Mouse (Mus musculus) neural tube, embryonic 11.5 days (tissue): Measurements from ENCODE around the gene 6430548M08Rik. TPM values are rescaled to one million over a fixed set of nuclear protein-coding genes. Genes with fewer than 3 reads are reported as not detected.
A peak's percentile ranks its signal among the peaks of the same experiment; 100 is the strongest.

ENCODE experiments used
- ATAC-seq: fragments of 200-750 bp; cut with Nextera tagmentation; 2 replicates; pipeline ENCODE4 v1.8.0; 2017; ENCODE audit warnings: moderate number of reproducible peaks, mild to moderate bottlenecking, moderate TSS enrichment, moderate library complexity; ENCODE audit not compliant: insufficient read depth, low FRiP score, low TSS enrichment
- DNase-seq: peaks from one replicate; pipeline ENCODE4 v3.0.0-alpha.2; 2015; ENCODE audit warnings: low spot score
- H3K27ac ChIP-seq: fragments of 300-500 bp; sonication (generic); 2 replicates; pipeline ENCODE4 v1.5.1; 2014; ENCODE audit warnings: low read depth, mild to moderate bottlenecking, low read length
- H3K27me3 ChIP-seq: fragments of 300-500 bp; sonication (generic); 2 replicates; pipeline ENCODE4 v1.6.1; 2014; ENCODE audit warnings: mild to moderate bottlenecking, low read length, mixed read lengths; ENCODE audit not compliant: control insufficient read depth, insufficient read depth
- H3K36me3 ChIP-seq: fragments of 300-500 bp; sonication (generic); 2 replicates; pipeline ENCODE4 v1.6.1; 2014; ENCODE audit warnings: mild to moderate bottlenecking, low read length, moderate library complexity, mixed read lengths; ENCODE audit not compliant: control insufficient read depth, insufficient read depth
- H3K4me1 ChIP-seq: fragments of 300-500 bp; sonication (generic); 2 replicates; pipeline ENCODE4 v1.6.1; 2014; ENCODE audit warnings: low read length, mixed read lengths; ENCODE audit not compliant: control insufficient read depth, insufficient read depth
- H3K4me2 ChIP-seq: fragments of 300-500 bp; sonication (generic); 2 replicates; pipeline ENCODE4 v1.6.1; 2014; ENCODE audit warnings: low read depth, mild to moderate bottlenecking, moderate library complexity
- H3K4me3 ChIP-seq: fragments of 300-500 bp; sonication (generic); 2 replicates; pipeline ENCODE4 v1.5.1; 2014; ENCODE audit warnings: low read depth, low read length
- H3K9ac ChIP-seq: fragments of 300-500 bp; sonication (generic); 2 replicates; pipeline ENCODE4 v1.6.1; 2014; ENCODE audit warnings: mild to moderate bottlenecking, low read length
- H3K9me3 ChIP-seq: fragments of 300-500 bp; sonication (generic); 2 replicates; pipeline ENCODE4 v1.6.1; 2016; ENCODE audit warnings: low read length; ENCODE audit not compliant: control insufficient read depth
- WGBS: fragments of 180-500 bp; shearing (Covaris S2); extraction: QIAGEN DNeasy Blood & Tissue Kit; methylation state at CpG from one replicate; pipeline ENCODE4 v1.1.7; 2014; 5-methylcytosine and 5-hydroxymethylcytosine counted together
- polyA plus RNA-seq: library from polyadenylated mRNA; unstranded; fragments of >200 nt; fragmentation: Nextera tagmentation; extraction: Ambion mirVana; gene quantifications from 2 replicates; pipeline ENCODE4 v1.2.1, GENCODE M21; 2014

6430548M08Rik gene
- polyA plus RNA-seq, 1 experiment from 2014 or later: 13.7 TPM

DNA sequence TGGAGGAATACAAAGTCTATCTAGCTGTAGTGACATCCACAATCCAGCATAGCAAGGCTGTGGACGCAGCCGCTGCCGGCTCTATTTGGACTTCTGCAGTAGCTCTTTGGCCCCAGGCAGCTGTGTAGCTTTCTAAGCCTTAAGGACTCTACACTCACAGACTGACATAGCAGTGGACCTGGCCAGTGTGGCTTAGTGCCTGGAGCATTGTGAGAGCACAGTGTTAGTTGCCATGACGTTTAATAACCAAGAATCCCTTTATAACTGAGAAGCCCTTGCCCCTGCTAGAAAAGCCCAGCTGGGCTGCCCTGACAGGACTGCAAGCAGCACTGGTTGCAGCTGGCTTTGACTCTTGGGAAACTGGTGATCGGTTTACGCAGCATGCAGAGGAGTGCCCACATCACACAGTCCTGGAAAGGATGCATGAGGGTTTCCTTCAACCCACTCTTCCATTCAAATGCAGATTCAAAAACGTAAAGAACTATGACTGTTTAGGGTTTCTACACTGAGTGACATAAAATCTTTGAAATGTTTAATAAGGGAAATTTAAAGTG, 11.0 kb downstream of the 6430548M08Rik start:
- Histone ChIP-seq H3K4me1 (peaks cover 6% of the 10 kb centered on the region; the same call in 1 of the 2 replicates), H3K36me3 (no peaks in the 10 kb centered on the region), H3K4me3 (no peak overlapping the region), H3K9ac (peak overlapping the region; percentile 10; the same call in 1 of the 2 replicates), H3K27ac (no peak overlapping the region), H3K27me3 (no peaks in the 10 kb centered on the region), H3K4me2 (no peak overlapping the region), H3K9me3 (no peaks in the 10 kb centered on the region)
- ATAC-seq (no peak), DNase-seq (peak; percentile 29)
- WGBS: 56% methylated on average over 7 of the region's 7 CpGs

DNA sequence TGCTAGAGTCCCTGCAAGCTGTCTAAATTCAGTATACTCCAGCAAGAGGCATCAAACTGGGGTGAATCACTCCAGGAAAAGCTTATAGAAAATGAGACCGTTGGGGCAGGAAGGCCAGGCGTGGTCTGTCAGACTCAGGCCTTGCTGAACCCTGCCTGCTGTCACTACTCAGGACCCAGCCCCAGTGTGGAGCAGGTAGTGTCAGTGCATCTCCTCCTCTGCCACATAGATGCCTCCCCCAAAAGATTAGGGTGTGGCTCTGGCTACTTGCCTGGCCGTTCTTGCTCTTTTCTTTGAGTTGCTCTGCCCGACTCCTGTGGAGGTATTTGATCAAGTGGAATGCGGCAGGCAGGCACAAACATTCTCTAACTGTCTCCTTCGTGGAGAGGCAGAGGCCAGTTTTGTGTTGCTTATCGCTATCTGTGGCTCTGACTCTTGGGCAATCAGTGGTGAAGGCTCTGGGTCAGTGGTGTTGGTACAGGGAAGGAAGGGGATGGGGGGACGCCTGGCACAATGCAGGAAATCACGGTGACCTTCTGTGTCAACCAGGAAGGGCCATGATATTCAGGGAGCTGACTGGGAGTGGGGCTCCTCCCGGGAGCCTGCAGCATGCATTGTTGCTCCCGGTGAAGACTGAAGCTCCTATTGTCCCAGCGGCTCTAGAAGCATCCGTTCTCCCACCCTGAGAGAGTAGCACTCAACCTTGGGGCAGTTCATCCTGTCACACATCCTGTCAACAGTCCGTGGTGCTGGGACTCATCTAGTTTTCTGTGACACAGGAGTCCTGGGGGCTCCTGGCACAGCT, 12.6 kb downstream of the 6430548M08Rik start:
- H3K9me3 ChIP-seq: no peaks in the 10 kb centered on the region
- H3K27ac ChIP-seq: no peak overlapping the region
- WGBS: 40% methylated on average over 14 of the region's 14 CpGs
- ATAC-seq: no peak
- peak; percentile 19 for DNase-seq
- no peaks in the 10 kb centered on the region for H3K36me3 ChIP-seq
- H3K27me3 ChIP-seq: no peaks in the 10 kb centered on the region
- H3K4me3 ChIP-seq: no peak overlapping the region
- H3K4me2 ChIP-seq: no peak overlapping the region
- peaks cover 6% of the 10 kb centered on the region; the same call in 1 of the 2 replicates for H3K4me1 ChIP-seq
- no peak overlapping the region for H3K9ac ChIP-seq

DNA sequence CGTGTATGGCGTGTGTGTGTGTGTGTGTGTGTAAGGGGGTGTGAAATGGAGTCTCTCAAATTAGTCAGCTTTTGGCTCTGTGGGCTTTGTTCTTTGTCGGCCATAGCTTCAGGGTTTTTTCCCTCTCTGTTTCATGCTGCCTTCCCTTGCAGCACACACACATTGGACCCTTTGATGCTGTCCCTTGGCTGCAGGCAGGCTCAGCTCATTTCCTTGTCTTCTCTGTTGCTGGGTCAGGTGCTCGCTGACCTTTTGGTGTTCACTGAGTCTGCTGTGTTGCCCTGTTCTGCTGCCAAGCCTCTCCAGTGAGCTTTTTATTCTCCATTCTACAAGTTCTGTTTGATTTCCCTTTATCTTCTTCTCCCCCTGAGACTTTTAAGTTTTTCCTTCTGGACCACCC, 15.6 kb downstream of the 6430548M08Rik start:
- ATAC-seq: no peak
- no peak overlapping the region for H3K27ac ChIP-seq
- H3K4me1 ChIP-seq: peaks cover 6% of the 10 kb centered on the region; the same call in 1 of the 2 replicates

DNA sequence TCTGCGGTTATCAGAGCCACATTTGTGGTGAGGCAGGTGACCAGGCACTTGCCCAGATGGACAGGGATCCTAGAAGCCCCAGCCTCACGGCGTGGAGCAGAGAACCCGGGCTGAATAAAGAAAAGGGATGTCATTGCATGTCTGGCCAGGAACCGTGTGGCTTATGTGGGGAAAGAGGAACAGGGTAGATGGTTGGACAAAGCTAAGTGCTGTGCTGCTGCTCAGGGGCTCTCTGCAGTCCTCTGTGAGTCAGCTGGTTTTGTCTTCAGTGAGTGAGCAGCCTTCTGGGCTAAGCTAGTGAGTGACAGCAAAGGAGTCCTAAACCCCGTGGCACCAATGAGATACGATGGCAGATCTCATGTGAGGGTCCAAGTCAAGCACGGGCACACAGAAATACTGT, 17.2 kb downstream of the 6430548M08Rik start:
- H3K4me2 ChIP-seq: no peak overlapping the region
- 84% methylated on average over 8 of the region's 8 CpGs for WGBS
- ATAC-seq (no peak), DNase-seq (no peak)
- peaks cover 2% of the 10 kb centered on the region; the same call in 1 of the 2 replicates for H3K4me1 ChIP-seq
- no peaks in the 10 kb centered on the region for H3K9me3 ChIP-seq
- no peaks in the 10 kb centered on the region for H3K36me3 ChIP-seq
- H3K27me3 ChIP-seq: no peaks in the 10 kb centered on the region
- H3K4me3 ChIP-seq: no peak overlapping the region
- H3K27ac ChIP-seq: no peak overlapping the region
- no peak overlapping the region for H3K9ac ChIP-seq

More for the DNA sequence above, 15.6 kb downstream of the 6430548M08Rik start:
- H3K27me3 ChIP-seq: no peaks in the 10 kb centered on the region
- no peak overlapping the region for H3K4me2 ChIP-seq
- H3K4me3 ChIP-seq: no peak overlapping the region
- no peaks in the 10 kb centered on the region for H3K36me3 ChIP-seq
- H3K9me3 ChIP-seq: no peaks in the 10 kb centered on the region
- no peak for DNase-seq
- no peak overlapping the region for H3K9ac ChIP-seq
- 68% methylated on average over 4 of the region's 4 CpGs for WGBS

DNA sequence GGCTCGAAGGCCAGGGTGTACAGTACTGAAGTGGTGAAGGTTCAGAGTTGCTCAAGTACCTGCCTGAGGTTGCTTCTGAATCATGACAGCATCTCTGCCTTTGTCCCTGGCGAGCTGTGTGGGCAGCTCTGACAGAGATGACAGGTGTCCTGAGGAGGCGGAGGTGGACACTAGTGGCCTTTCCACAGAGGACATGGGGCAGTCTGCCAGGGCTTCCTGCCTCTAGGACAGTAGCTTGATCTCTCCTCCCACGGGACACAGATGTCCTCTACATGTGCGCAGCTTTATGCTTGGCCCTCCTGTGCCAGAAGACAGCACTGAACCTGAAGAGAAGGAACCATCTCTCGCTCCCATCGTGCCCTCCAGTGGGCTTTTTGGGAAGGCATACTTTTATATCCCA, 19.2 kb downstream of the 6430548M08Rik start:
- ATAC-seq (no peak), DNase-seq (no peak)
- WGBS: 86% methylated on average over 7 of the region's 7 CpGs
- Histone ChIP-seq H3K36me3 (no peaks in the 10 kb centered on the region), H3K27me3 (no peaks in the 10 kb centered on the region), H3K27ac (no peak overlapping the region), H3K4me3 (no peak overlapping the region), H3K4me2 (no peak overlapping the region), H3K9ac (no peak overlapping the region), H3K9me3 (no peaks in the 10 kb centered on the region), H3K4me1 (no peaks in the 10 kb centered on the region)

DNA sequence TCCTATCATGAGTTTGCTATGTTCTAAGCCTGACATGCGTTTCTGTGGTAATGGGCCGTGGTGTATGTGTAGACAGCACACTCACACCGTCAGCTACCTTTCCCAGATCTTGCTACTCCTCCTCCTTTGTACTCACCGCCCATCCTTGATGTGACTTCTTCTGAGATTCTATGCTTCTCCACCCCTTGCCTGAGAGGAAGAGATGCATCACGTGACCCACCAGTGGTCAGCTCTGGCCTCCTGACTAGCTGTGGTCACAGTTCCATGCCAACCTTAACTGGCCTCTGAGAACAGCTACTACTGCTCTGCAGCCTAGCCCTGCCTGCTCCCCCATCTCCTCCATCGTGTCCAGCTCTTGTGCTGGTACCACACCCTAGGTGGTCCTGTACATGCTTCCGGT, 21.7 kb downstream of the 6430548M08Rik start:
- Histone ChIP-seq H3K9me3 (no peaks in the 10 kb centered on the region), H3K36me3 (no peaks in the 10 kb centered on the region), H3K4me2 (no peak overlapping the region), H3K27me3 (no peaks in the 10 kb centered on the region), H3K27ac (no peak overlapping the region), H3K9ac (no peak overlapping the region), H3K4me1 (no peaks in the 10 kb centered on the region; the same call in 1 of the 2 replicates), H3K4me3 (no peak overlapping the region)
- WGBS: 90% methylated on average over 7 of the region's 7 CpGs
- DNase-seq (no peak), ATAC-seq (no peak)

DNA sequence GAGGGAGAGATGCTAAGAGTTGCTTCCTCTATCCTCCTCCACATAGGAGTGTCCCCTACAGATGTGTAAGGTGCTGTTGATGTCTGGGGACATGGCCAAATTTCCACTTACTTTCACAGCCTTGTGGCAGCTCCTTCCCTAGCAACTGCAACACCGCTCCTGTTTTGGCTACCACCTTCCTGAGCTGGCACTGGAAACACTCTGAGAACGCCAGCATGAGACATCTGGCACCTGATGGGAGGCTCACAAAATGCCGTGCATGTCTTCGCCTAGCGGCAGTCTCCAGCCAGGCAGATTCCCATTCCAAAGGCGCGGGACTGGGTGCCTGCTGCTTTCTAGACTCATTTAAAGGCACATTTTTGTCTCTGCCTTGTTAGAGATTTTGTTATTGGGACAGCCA, 22.7 kb downstream of the 6430548M08Rik start:
- 63% methylated on average over 7 of the region's 7 CpGs for WGBS
- Histone ChIP-seq H3K4me2 (no peak overlapping the region), H3K36me3 (no peaks in the 10 kb centered on the region), H3K9me3 (no peaks in the 10 kb centered on the region), H3K4me3 (no peak overlapping the region), H3K27me3 (no peaks in the 10 kb centered on the region), H3K27ac (no peak overlapping the region), H3K4me1 (no peaks in the 10 kb centered on the region; the same call in 1 of the 2 replicates), H3K9ac (no peak overlapping the region)
- DNase-seq (no peak), ATAC-seq (no peak)

DNA sequence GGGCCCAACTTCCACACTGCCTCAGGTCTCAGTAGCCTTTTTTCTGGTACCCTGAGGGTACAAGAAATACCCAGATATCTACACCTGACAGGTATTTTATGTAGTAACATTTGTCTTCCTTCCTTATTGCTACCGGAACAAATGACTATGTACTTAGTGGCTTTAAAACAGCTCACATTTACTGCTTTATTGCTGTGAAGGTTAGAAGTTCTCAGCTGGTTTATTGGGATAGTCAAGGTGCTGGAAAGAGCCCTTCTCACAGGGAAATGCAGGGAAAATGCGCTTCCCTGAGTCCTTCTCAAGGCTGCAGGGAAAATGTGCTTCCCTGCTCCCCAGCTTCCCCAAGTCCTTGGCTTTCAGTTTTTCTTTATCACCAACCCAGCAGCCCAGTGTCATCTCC, 25.0 kb downstream of the 6430548M08Rik start:
- Histone ChIP-seq H3K36me3 (no peaks in the 10 kb centered on the region), H3K9ac (no peak overlapping the region), H3K27ac (no peak overlapping the region), H3K4me3 (no peak overlapping the region), H3K27me3 (no peaks in the 10 kb centered on the region), H3K4me2 (no peak overlapping the region), H3K9me3 (no peaks in the 10 kb centered on the region), H3K4me1 (peaks cover 1% of the 10 kb centered on the region; the same call in 1 of the 2 replicates)
- WGBS: 36% methylated on average over 2 of the region's 2 CpGs
- no peak for ATAC-seq
- DNase-seq: no peak

DNA sequence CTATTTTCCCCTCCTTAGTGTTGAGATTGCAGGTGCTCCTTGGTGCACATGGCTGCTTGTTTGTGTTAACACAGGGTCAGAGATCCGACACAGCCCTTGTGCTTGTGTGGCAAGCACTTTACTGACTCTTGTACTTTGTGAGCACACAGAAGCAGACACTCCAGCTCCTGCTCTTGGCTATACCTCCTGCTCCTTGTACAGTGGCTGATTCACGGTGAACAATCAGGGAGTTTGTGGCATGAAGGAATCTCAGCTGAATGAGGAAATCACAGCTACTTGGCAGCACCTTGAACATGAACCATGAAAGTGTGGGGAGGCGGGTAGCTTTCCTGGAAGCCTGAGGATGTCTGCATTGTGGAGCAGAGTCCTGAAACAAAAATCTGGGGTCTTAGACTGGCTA, 26.8 kb downstream of the 6430548M08Rik start:
- Histone ChIP-seq H3K4me3 (no peak overlapping the region), H3K9ac (no peak overlapping the region), H3K4me2 (no peak overlapping the region), H3K27ac (no peak overlapping the region), H3K27me3 (no peaks in the 10 kb centered on the region), H3K4me1 (peaks cover 11% of the 10 kb centered on the region), H3K9me3 (no peaks in the 10 kb centered on the region), H3K36me3 (no peaks in the 10 kb centered on the region)
- 79% methylated on average over 3 of the region's 3 CpGs for WGBS
- DNase-seq: no peak
- no peak for ATAC-seq
